Mouse (Mus musculus): Measurements from ENCODE around the gene Gata1. TPM values are rescaled to one million over a fixed set of nuclear protein-coding genes. Genes with fewer than 3 reads are reported as not detected.

The Gata1 gene
- total RNA-seq, 2 experiments from 2014 or later: not detected

Other genes starting within 250 kb of the Gata1 start
- gene Praf2, start 249.6 kb downstream of the Gata1 start, total RNA-seq (2021): 1 to 10 TPM; 3.8 to 4.9 TPM
- 1 to 10 TPM in 1 of 2 experiments, under 1 TPM in 1; 0.81 to 1.2 TPM for gene Ccdc120, start 227.2 kb downstream of the Gata1 start, total RNA-seq (2021)
- 1 to 10 TPM; 8.0 to 8.1 TPM for gene Tfe3, start 215.5 kb downstream of the Gata1 start, total RNA-seq (2021)
- gene Gripap1, start 188.3 kb downstream of the Gata1 start, total RNA-seq (2021): 10 to 100 TPM; 17.3 to 19.2 TPM
- gene Kcnd1, start 155.8 kb downstream of the Gata1 start, total RNA-seq (2021): under 1 TPM; 0.15 to 0.20 TPM
- gene Otud5, start 136.7 kb downstream of the Gata1 start, total RNA-seq (2021): 10 to 100 TPM; 14.6 to 16.6 TPM
- 1 to 10 TPM in 1 of 2 experiments, under 1 TPM in 1; 0.99 to 1.8 TPM for gene Pim2, start 99.8 kb downstream of the Gata1 start, total RNA-seq (2021)
- 1 to 10 TPM; 8.4 to 8.8 TPM for gene Slc35a2, start 94.0 kb downstream of the Gata1 start, total RNA-seq (2021)
- gene Pqbp1, start 78.8 kb downstream of the Gata1 start, total RNA-seq (2021): 10 to 100 TPM; 21.2 to 22.0 TPM
- 10 to 100 TPM; 35.3 to 39.1 TPM for gene Timm17b, start 78.7 kb downstream of the Gata1 start, total RNA-seq (2021)
- not detected for gene Gm10491, start 70.2 kb downstream of the Gata1 start, total RNA-seq (2021)
- not detected for gene Gm10490, start 68.5 kb downstream of the Gata1 start, total RNA-seq (2021)
- not detected for gene Pcsk1n, start 58.2 kb downstream of the Gata1 start, total RNA-seq (2021)
- not detected for gene Eras, start 49.5 kb downstream of the Gata1 start, total RNA-seq (2021)
- gene Hdac6, start 30.2 kb downstream of the Gata1 start, total RNA-seq (2021): 1 to 10 TPM; 4.3 to 4.9 TPM
- not detected for gene Glod5, start 40.4 kb upstream of the Gata1 start, total RNA-seq (2021)
- 1 to 10 TPM; 3.9 to 5.7 TPM for gene Suv39h1, start 96.7 kb upstream of the Gata1 start, total RNA-seq (2021)
- under 1 TPM; 0.39 to 0.64 TPM for gene Was, start 112.4 kb upstream of the Gata1 start, total RNA-seq (2021)
- 10 to 100 TPM; 12.3 TPM for gene Wdr13, start 154.8 kb upstream of the Gata1 start, total RNA-seq (2021)
- 10 to 100 TPM; 56.4 to 78.2 TPM for gene Rbm3, start 167.8 kb upstream of the Gata1 start, total RNA-seq (2021)
- 1 to 10 TPM; 3.0 to 3.6 TPM for gene Tbc1d25, start 198.1 kb upstream of the Gata1 start, total RNA-seq (2021)
- 1 to 10 TPM; 8.4 to 9.0 TPM for gene Ebp, start 215.4 kb upstream of the Gata1 start, total RNA-seq (2021)
- gene Porcn, start 228.5 kb upstream of the Gata1 start, total RNA-seq (2021): 1 to 10 TPM; 4.9 to 5.3 TPM